Mouse (Mus musculus) T-cell, adult 2 months (primary cell): ENCODE measurements around the gene Ldha.
"Not testable (repeated sequence)": the region's sequence is repeated elsewhere in the genome, so short reads cannot be mapped to it uniquely, and the experiment has no call there.

Experiments
- DNase-seq: peaks from one replicate; pipeline ENCODE4 v3.0.0; 2022; ENCODE audit warnings: low spot score

Ldha gene

GRCm38 (mm10) chr7:46881941-46882340, 40.7 kb downstream of the Ldha start:
- not testable (repeated sequence) for DNase-seq

- no peak for DNase-seq
These were observed 42.0 kb downstream of the Ldha start for GRCm38 (mm10) chr7:46883304-46883703.

GRCm38 (mm10) chr7:46895511-46895910, 54.2 kb downstream of the Ldha start:
- DNase-seq = no peak

GRCm38 (mm10) chr7:46899343-46899742, 58.1 kb downstream of the Ldha start:
- no peak for DNase-seq
